Mouse (Mus musculus): ENCODE measurements around the gene Zranb1. TPM values are rescaled to one million over a fixed set of nuclear protein-coding genes. Genes with fewer than 3 reads are reported as not detected.

The Zranb1 gene
- polyA plus RNA-seq, 1 experiment from 2014 or later: 17.1 TPM

Other genes with a start within 250 kb of the Zranb1 start
- gene Fam53b, start 117.3 kb upstream of the Zranb1 start, polyA plus RNA-seq (2015; fragmentation: Nextera tagmentation; extraction: Ambion mirVana): 21.6 and 22.5 TPM in 2 replicates
- 63.9 and 66.9 TPM in 2 replicates for gene Eef1akmt2, start 78.5 kb upstream of the Zranb1 start, polyA plus RNA-seq (2015; fragmentation: Nextera tagmentation; extraction: Ambion mirVana)
- 33.9 and 38.1 TPM in 2 replicates for gene Abraxas2, start 71.9 kb upstream of the Zranb1 start, polyA plus RNA-seq (2015; fragmentation: Nextera tagmentation; extraction: Ambion mirVana)
- gene Fgfr2, start 192.2 kb downstream of the Zranb1 start, polyA plus RNA-seq (2015; fragmentation: Nextera tagmentation; extraction: Ambion mirVana): 131 and 137 TPM in 2 replicates
- 64.7 and 71.3 TPM in 2 replicates for gene Ctbp2, start 193.2 kb downstream of the Zranb1 start, polyA plus RNA-seq (2015; fragmentation: Nextera tagmentation; extraction: Ambion mirVana)

All from embryonic facial prominence, embryonic 15.5 days (tissue).